Mouse (Mus musculus): ENCODE results near the gene Slc35b2. TPM values are rescaled to one million over a fixed set of nuclear protein-coding genes. Genes with fewer than 3 reads are reported as not detected.

Slc35b2 gene
- polyA plus RNA-seq, 1 experiment from 2014 or later = 47.9 TPM

- TF ChIP-seq CTCF (IDR thresholded peaks at IDR 0.05; ENCODE audit: low read depth) (no peak), EP300 (IDR thresholded peaks at IDR 0.05; ENCODE audit: low read depth) (no peak)
- WGBS (ENCODE audit: insufficient replicate concordance) = 70% methylated on average over 15 of the region's 15 CpGs
- Histone ChIP-seq H3K4me2 (ENCODE audit: low read depth, low read length) (no peak overlapping the region), H3K27me3 (ENCODE audit: insufficient read depth, low read length) (no peaks in the 10 kb centered on the region), H3K4me3 (ENCODE audit: low read depth, low read length) (no peak overlapping the region), H3K9ac (replicated peaks) (no peak overlapping the region), H3K4me1 (ENCODE audit: insufficient read depth) (peaks cover 8% of the 10 kb centered on the region), H3K27ac (ENCODE audit: low read depth) (no peak overlapping the region), H3K9me3 (ENCODE audit: low read length) (no peaks in the 10 kb centered on the region), H3K36me3 (replicated peaks; ENCODE audit: insufficient read depth, low read length) (no peaks in the 10 kb centered on the region)
- DNase-seq (no peak), ATAC-seq (no peak)
Measured at GRCm38 (mm10) chr17:45606992-45607879, 43.6 kb downstream of the Slc35b2 start.

DNA sequence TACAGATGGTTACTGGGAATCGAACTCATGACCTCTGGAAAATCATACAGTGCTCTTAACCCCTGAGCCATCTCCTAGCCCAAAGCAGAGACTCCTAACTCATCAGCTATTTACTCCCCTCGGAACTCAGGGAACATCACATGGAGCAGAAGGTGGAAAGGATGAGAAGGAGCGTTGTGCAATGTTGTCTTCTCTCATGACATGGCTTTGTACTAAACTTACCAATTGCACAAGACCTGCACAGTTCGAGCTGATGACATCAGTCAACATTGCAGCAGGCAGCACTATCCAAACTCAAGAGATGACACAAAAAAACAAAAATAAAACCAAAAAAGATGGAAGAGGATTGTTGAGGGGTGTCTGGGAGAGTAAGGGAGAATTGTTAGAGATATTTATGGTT, 44.7 kb downstream of the Slc35b2 start:
- H3K27me3 ChIP-seq (ENCODE audit: insufficient read depth, low read length) = no peaks in the 10 kb centered on the region
- H3K9ac ChIP-seq (replicated peaks) = no peak overlapping the region
- H3K27ac ChIP-seq (ENCODE audit: low read depth) = peak overlapping the region; percentile 83
- H3K9me3 ChIP-seq (ENCODE audit: low read length) = no peaks in the 10 kb centered on the region
- WGBS (ENCODE audit: insufficient replicate concordance) = 57% methylated on average over 4 of the region's 4 CpGs
- ATAC-seq (peak; percentile 90), DNase-seq (no peak)
- peaks cover 8% of the 10 kb centered on the region for H3K4me1 ChIP-seq (ENCODE audit: insufficient read depth)
- H3K4me2 ChIP-seq (ENCODE audit: low read depth, low read length) = no peak overlapping the region
- no peaks in the 10 kb centered on the region for H3K36me3 ChIP-seq (replicated peaks; ENCODE audit: insufficient read depth, low read length)
- H3K4me3 ChIP-seq (ENCODE audit: low read depth, low read length) = no peak overlapping the region
- TF ChIP-seq CTCF (IDR thresholded peaks at IDR 0.05; ENCODE audit: low read depth) (no peak), EP300 (IDR thresholded peaks at IDR 0.05; ENCODE audit: low read depth) (peak; percentile 79)

DNA sequence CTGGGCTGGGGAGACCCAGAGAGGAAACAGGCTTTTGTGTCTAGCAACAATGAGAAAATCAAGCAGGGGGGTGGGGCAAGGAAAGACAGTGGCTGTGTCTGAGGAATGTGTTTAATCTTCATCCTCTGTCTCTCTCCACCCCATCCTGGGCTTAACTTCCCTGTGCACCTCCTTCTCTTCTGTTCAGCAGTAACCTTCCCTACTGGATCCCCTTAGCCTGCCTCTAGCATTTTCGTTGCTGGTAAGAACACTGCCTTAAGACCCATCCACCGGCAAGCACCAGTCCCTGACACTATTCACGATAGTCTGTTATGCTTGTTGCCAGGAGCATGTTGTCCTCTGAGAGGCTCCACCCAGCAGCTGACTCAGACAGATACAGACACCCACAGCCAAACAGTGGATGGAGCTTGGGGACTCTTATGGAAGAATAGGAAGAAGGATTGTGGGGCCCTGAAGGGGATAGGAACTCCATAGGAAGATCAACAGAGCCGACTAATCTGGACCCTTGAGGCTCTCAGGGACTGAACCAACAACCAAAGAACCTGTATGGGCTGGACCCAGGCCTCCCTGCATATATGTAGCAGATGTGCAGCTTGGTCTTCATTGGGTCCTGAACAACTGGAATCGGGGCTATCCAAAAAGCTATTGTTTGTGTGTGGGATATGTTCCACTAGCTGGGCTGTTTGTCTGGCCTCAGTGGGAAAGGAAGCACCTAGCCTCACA, 46.6 kb downstream of the Slc35b2 start:
- TF ChIP-seq EP300 (IDR thresholded peaks at IDR 0.05; ENCODE audit: low read depth) = no peak
- no peak for TF ChIP-seq CTCF (IDR thresholded peaks at IDR 0.05; ENCODE audit: low read depth)
- Histone ChIP-seq H3K27ac (ENCODE audit: low read depth) (peak overlapping the region; percentile 34; the same call in 1 of the 2 replicates), H3K27me3 (ENCODE audit: insufficient read depth, low read length) (no peaks in the 10 kb centered on the region), H3K4me2 (ENCODE audit: low read depth, low read length) (no peak overlapping the region), H3K9me3 (ENCODE audit: low read length) (no peaks in the 10 kb centered on the region), H3K9ac (replicated peaks) (peak overlapping the region; percentile 11; the same call in 1 of the 2 replicates), H3K4me3 (ENCODE audit: low read depth, low read length) (no peak overlapping the region), H3K4me1 (ENCODE audit: insufficient read depth) (peaks cover 8% of the 10 kb centered on the region), H3K36me3 (replicated peaks; ENCODE audit: insufficient read depth, low read length) (no peaks in the 10 kb centered on the region)
- WGBS (ENCODE audit: insufficient replicate concordance) = 45% methylated on average over 5 of the region's 5 CpGs
- ATAC-seq (peak; percentile 60), DNase-seq (no peak)

DNA sequence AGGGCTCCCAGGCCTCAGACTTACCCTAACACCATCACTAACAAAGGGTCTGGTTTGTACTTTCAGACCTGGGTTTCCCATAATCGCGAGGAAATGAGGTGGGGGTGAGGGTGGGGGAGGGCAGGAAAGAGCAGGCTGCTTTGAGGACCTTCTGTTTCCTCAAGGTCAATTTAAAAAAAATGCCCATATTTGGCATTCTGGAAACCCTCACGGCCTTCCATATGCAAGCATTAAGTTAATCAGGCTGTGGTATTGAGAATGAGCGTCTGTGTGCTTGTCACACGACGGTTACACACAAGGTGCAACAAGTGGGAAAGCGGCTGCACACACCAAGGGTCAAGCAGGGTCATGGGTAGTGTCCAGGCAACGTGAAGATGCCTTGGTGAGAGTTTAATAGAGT, 48.3 kb downstream of the Slc35b2 start:
- Histone ChIP-seq H3K27ac (ENCODE audit: low read depth) (no peak overlapping the region), H3K9ac (replicated peaks) (no peak overlapping the region), H3K9me3 (ENCODE audit: low read length) (no peaks in the 10 kb centered on the region), H3K4me2 (ENCODE audit: low read depth, low read length) (no peak overlapping the region), H3K4me1 (ENCODE audit: insufficient read depth) (peaks cover 8% of the 10 kb centered on the region), H3K36me3 (replicated peaks; ENCODE audit: insufficient read depth, low read length) (no peaks in the 10 kb centered on the region), H3K4me3 (ENCODE audit: low read depth, low read length) (no peak overlapping the region), H3K27me3 (ENCODE audit: insufficient read depth, low read length) (no peaks in the 10 kb centered on the region)
- DNase-seq = no peak
- ATAC-seq = no peak
- 69% methylated on average over 8 of the region's 8 CpGs for WGBS (ENCODE audit: insufficient replicate concordance)
- TF ChIP-seq CTCF (IDR thresholded peaks at IDR 0.05; ENCODE audit: low read depth) = no peak
- no peak for TF ChIP-seq EP300 (IDR thresholded peaks at IDR 0.05; ENCODE audit: low read depth)

DNA sequence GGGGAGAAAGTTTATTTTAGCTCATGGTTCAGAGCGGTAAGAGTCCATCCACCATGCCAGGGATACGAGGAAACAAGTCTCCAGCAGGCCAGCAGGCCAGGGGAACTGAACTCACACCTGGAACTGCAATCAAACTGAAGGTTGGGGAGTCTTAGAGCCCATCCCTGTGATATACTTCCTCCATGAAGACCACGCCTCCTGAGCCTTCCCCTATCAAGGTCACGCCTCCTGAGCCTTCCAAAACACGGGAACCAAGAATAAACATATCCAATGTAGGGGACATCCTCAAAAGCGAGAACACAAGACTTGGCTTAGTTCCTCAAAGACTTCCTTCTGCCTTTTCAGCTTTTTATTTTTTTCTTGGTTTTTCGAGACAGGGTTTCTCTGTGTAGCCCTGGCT, 49.2 kb downstream of the Slc35b2 start:
- no peak for DNase-seq
- no peak for TF ChIP-seq CTCF (IDR thresholded peaks at IDR 0.05; ENCODE audit: low read depth)
- TF ChIP-seq EP300 (IDR thresholded peaks at IDR 0.05; ENCODE audit: low read depth) = no peak
- Histone ChIP-seq H3K9me3 (ENCODE audit: low read length) (no peaks in the 10 kb centered on the region), H3K27me3 (ENCODE audit: insufficient read depth, low read length) (no peaks in the 10 kb centered on the region), H3K9ac (replicated peaks) (no peak overlapping the region), H3K4me1 (ENCODE audit: insufficient read depth) (peaks cover 8% of the 10 kb centered on the region), H3K36me3 (replicated peaks; ENCODE audit: insufficient read depth, low read length) (no peaks in the 10 kb centered on the region), H3K27ac (ENCODE audit: low read depth) (no peak overlapping the region), H3K4me3 (ENCODE audit: low read depth, low read length) (no peak overlapping the region), H3K4me2 (ENCODE audit: low read depth, low read length) (no peak overlapping the region)
- whole genome bisulfite sequencing (ENCODE audit: insufficient replicate concordance) = 54% methylated on average over 7 of the region's 7 CpGs
- 0 out of 2 replicates have a peak, but pooled peaks have one; percentile 20 for ATAC-seq

- H3K4me2 ChIP-seq (ENCODE audit: low read depth, low read length) = no peak overlapping the region
- H3K4me3 ChIP-seq (ENCODE audit: low read depth, low read length) = no peak overlapping the region
- H3K27ac ChIP-seq (ENCODE audit: low read depth) = no peak overlapping the region
- H3K9me3 ChIP-seq (ENCODE audit: low read length) = no peaks in the 10 kb centered on the region
- 65% methylated on average over 4 of the region's 4 CpGs for WGBS (ENCODE audit: insufficient replicate concordance)
- H3K4me1 ChIP-seq (ENCODE audit: insufficient read depth) = peaks cover 18% of the 10 kb centered on the region
- ATAC-seq = no peak
- H3K36me3 ChIP-seq (replicated peaks; ENCODE audit: insufficient read depth, low read length) = no peaks in the 10 kb centered on the region
- H3K27me3 ChIP-seq (ENCODE audit: insufficient read depth, low read length) = no peaks in the 10 kb centered on the region
- no peak for DNase-seq
- TF ChIP-seq CTCF (IDR thresholded peaks at IDR 0.05; ENCODE audit: low read depth) = no peak
- TF ChIP-seq EP300 (IDR thresholded peaks at IDR 0.05; ENCODE audit: low read depth) = no peak
- no peak overlapping the region for H3K9ac ChIP-seq (replicated peaks)
Measured at GRCm38 (mm10) chr17:45616046-45616650, 52.5 kb downstream of the Slc35b2 start.
